ENCODE assay signal across 13 mouse cellular contexts in the genomic region with DNA sequence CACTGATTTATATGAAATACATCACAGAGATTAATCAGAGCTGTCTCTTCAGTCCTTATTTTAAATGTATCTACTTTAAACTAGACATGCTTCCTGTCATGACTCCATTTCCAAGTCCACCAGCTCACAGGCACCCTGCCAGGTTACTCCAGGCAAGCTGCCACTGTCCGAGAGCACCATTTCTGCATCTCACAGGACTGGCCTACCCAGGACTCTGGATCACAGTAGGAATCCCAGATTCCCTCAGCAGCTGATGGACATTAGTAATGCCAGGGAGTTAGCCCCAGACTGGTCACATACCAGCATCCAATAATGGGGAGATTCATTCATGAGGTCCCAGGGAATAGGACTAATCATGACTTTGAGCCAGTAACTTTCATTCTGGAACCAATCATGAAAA. TPM values are rescaled to one million over a fixed set of nuclear protein-coding genes. Genes with fewer than 3 reads are reported as not detected.
DNase-seq lines count a peak whose midpoint lies in the region; ATAC-seq and TF ChIP-seq lines count a peak whose summit lies in the region.
"Had no signal": no experiment of that assay in that cellular context is flagged by ENCODE, and none has a peak within 500 bp of the region (broad histone marks: within the 10 kb centered on the region; RNA-seq: fewer than 3 reads in every experiment).

No protein-coding gene starts in this region.

- no peak for TF ChIP-seq CTCF in hindbrain, postnatal 0 days (IDR thresholded peaks at IDR 0.05; ENCODE audit: low read depth)

- H3K9ac ChIP-seq in hindbrain, postnatal 0 days (replicated peaks; ENCODE audit: low read length), result no peak overlapping the region
- H3K9ac ChIP-seq in hindbrain, embryonic 11.5 days (ENCODE audit: low read depth, low read length), result no peak overlapping the region
- H3K9ac ChIP-seq: limb, embryonic 12.5 days; neural tube, embryonic 12.5 days had no signal

- no peak overlapping the region for H3K27ac ChIP-seq in hindbrain, postnatal 0 days
- no peak overlapping the region for H3K27ac ChIP-seq in hindbrain, embryonic 11.5 days (ENCODE audit: low read depth, low read length)
- H3K27ac ChIP-seq: kidney, postnatal 0 days; limb, embryonic 12.5 days; neural tube, embryonic 12.5 days had no signal

- 26% methylated on average over 1 of the region's 1 CpGs for WGBS in hindbrain, postnatal 0 days
- WGBS in hindbrain, embryonic 11.5 days, result 67% methylated on average over 1 of the region's 1 CpGs

- H3K36me3 ChIP-seq in hindbrain, postnatal 0 days (ENCODE audit: insufficient read depth, low read length), result no peaks in the 10 kb centered on the region
- no peaks in the 10 kb centered on the region for H3K36me3 ChIP-seq in hindbrain, embryonic 11.5 days (ENCODE audit: control insufficient read depth, insufficient read depth, low read length)
- H3K36me3 ChIP-seq: limb, embryonic 12.5 days; neural tube, embryonic 12.5 days had no signal

- peaks cover 4% of the 10 kb centered on the region; the same call in 1 of the 2 replicates for H3K4me1 ChIP-seq in hindbrain, postnatal 0 days (ENCODE audit: insufficient read depth, low read length)
- no peaks in the 10 kb centered on the region for H3K4me1 ChIP-seq in hindbrain, embryonic 11.5 days (replicated peaks; ENCODE audit: control insufficient read depth, insufficient read depth, low read length)

- H3K4me2 ChIP-seq in hindbrain, postnatal 0 days (ENCODE audit: low read depth, low read length), result no peak overlapping the region
- no peak overlapping the region for H3K4me2 ChIP-seq in hindbrain, embryonic 11.5 days (replicated peaks; ENCODE audit: low read depth, low read length)
- H3K4me2 ChIP-seq: limb, embryonic 12.5 days; neural tube, embryonic 12.5 days had no signal

- DNase-seq in hindbrain, postnatal 0 days (ENCODE audit: low spot score), result peak; percentile 68
- DNase-seq in hindbrain, embryonic 11.5 days (ENCODE audit: low spot score), result no peak
- peak; percentile 19 for DNase-seq in right cerebral cortex, postnatal 14 days
- DNase-seq in right cerebral cortex, postnatal 36 days (ENCODE audit: low spot score in 2 of 2), result no peak
- peak; percentile 70 for DNase-seq in cerebellum, adult 8-10 months
- DNase-seq in spleen, postnatal 10 days (ENCODE audit: low spot score in 2 of 2), result no peak
- DNase-seq: lung, postnatal 36 days; spleen, adult 18-20 months had no signal

- ATAC-seq in hindbrain, postnatal 0 days, result peak; percentile 79
- ATAC-seq in hindbrain, embryonic 11.5 days (ENCODE audit: low FRiP score), result no peak
- no peak for ATAC-seq in erythroid progenitor cell, adult 5-6 weeks (replicated peaks; ENCODE audit: low FRiP score, poor library complexity, severe bottlenecking)

- no peaks in the 10 kb centered on the region for H3K27me3 ChIP-seq in hindbrain, postnatal 0 days (ENCODE audit: insufficient read depth, low read length)
- no peaks in the 10 kb centered on the region for H3K27me3 ChIP-seq in hindbrain, embryonic 11.5 days (ENCODE audit: control insufficient read depth, insufficient read depth, low read length)
- H3K27me3 ChIP-seq: limb, embryonic 12.5 days; neural tube, embryonic 12.5 days had no signal

- H3K4me3 ChIP-seq in hindbrain, postnatal 0 days (ENCODE audit: low read length), result no peak overlapping the region
- no peak overlapping the region for H3K4me3 ChIP-seq in hindbrain, embryonic 11.5 days (ENCODE audit: low read depth, low read length)
- H3K4me3 ChIP-seq: limb, embryonic 12.5 days; neural tube, embryonic 12.5 days had no signal

- H3K9me3 ChIP-seq in hindbrain, postnatal 0 days (ENCODE audit: low read length), result no peaks in the 10 kb centered on the region
- no peaks in the 10 kb centered on the region for H3K9me3 ChIP-seq in hindbrain, embryonic 11.5 days (ENCODE audit: control insufficient read depth, low read length)
- H3K9me3 ChIP-seq: limb, embryonic 12.5 days; neural tube, embryonic 12.5 days had no signal

RNA-seq across cellular contexts. Expression of gene Klhl32, which starts 54.7 kb away (rescaled TPM):
- 28.8 and 31.3 TPM in 2 replicates for total RNA-seq in hindbrain, postnatal 0 days (2014; rRNA removed)
- 31.7 and 37.9 TPM in 2 replicates for polyA plus RNA-seq in hindbrain, postnatal 0 days (2015; fragmentation: Nextera tagmentation; extraction: Ambion mirVana)
- 8.2 and 10.6 TPM in 2 replicates for polyA plus RNA-seq in hindbrain, embryonic 11.5 days (2014; fragmentation: Nextera tagmentation; extraction: Ambion mirVana)
- not detected in 2 replicates for total RNA-seq in erythroid progenitor cell, adult 5-6 weeks (2015; ENCODE audit: low replicate concordance)
- not detected in 2 replicates for total RNA-seq in erythroid progenitor cell, adult 5-6 weeks (2017; ENCODE audit: low replicate concordance)
- total RNA-seq: MEL had no signal

Comparison
In these comparisons a context has a peak if more than half of its experiments do, and no peak if none do; other contexts are left out.
1. DNase-seq: peak in hindbrain, postnatal 0 days (single experiment), right cerebral cortex, postnatal 14 days (single experiment) and cerebellum, adult 8-10 months (single experiment); none in hindbrain, embryonic 11.5 days (single experiment), right cerebral cortex, postnatal 36 days (0 of 2) and spleen, postnatal 10 days (0 of 2).
2. RNA of gene Klhl32, which starts 54.7 kb away (total RNA-seq): 28.8 to 31.3 TPM in hindbrain, postnatal 0 days; not detected in erythroid progenitor cell, adult 5-6 weeks; every median in the first group is over 10 times any median in the second.